Mouse (Mus musculus) liver, embryonic 11.5 days (tissue): Measurements from ENCODE around the gene 3110009E18Rik. TPM values are rescaled to one million over a fixed set of nuclear protein-coding genes. Genes with fewer than 3 reads are reported as not detected.

ENCODE experiments used
- ATAC-seq: fragments of 200-750 bp; cut with Nextera tagmentation; replicated peaks from 2 replicates; pipeline ENCODE4 v1.8.0; 2017; ENCODE audit warnings: moderate number of reproducible peaks, mild to moderate bottlenecking, moderate TSS enrichment, moderate library complexity; ENCODE audit not compliant: low FRiP score
- DNase-seq: peaks from one replicate; pipeline ENCODE4 v3.0.0-alpha.2; 2017; ENCODE audit warnings: low spot score
- H3K27ac ChIP-seq: fragments of 300-500 bp; sonication (generic); 2 replicates; pipeline ENCODE4 v1.5.1; 2014; ENCODE audit warnings: mild to moderate bottlenecking, low read depth, low read length, control low read depth
- H3K27me3 ChIP-seq: fragments of 300-500 bp; sonication (generic); replicated peaks from 2 replicates; pipeline ENCODE4 v1.6.1; 2014; ENCODE audit warnings: low read length, mixed read lengths; ENCODE audit not compliant: control insufficient read depth, insufficient read depth
- H3K36me3 ChIP-seq: fragments of 300-500 bp; sonication (generic); 2 replicates; pipeline ENCODE4 v1.6.1; 2014; ENCODE audit warnings: mild to moderate bottlenecking, low read length, moderate library complexity, mixed read lengths; ENCODE audit not compliant: control insufficient read depth, insufficient read depth
- H3K4me1 ChIP-seq: fragments of 300-500 bp; sonication (generic); replicated peaks from 2 replicates; pipeline ENCODE4 v1.6.1; 2014; ENCODE audit warnings: low read length, mixed read lengths; ENCODE audit not compliant: control insufficient read depth, insufficient read depth
- H3K4me2 ChIP-seq: fragments of 300-500 bp; sonication (generic); 2 replicates; pipeline ENCODE4 v1.6.1; 2014; ENCODE audit warnings: mild to moderate bottlenecking, control low read depth, moderate library complexity
- H3K4me3 ChIP-seq: fragments of 300-500 bp; sonication (generic); 2 replicates; pipeline ENCODE4 v1.5.1; 2014; ENCODE audit warnings: low read depth, low read length, control low read depth
- H3K9ac ChIP-seq: fragments of 300-500 bp; sonication (generic); 2 replicates; pipeline ENCODE4 v1.6.1; 2014; ENCODE audit warnings: low read depth, low read length, control low read depth
- H3K9me3 ChIP-seq: fragments of 300-500 bp; sonication (generic); 2 replicates; pipeline ENCODE4 v1.6.1; 2016; ENCODE audit warnings: low read length, inconsistent platforms, mixed read lengths; ENCODE audit not compliant: control insufficient read depth
- WGBS: fragments of 180-500 bp; shearing (Covaris S2); extraction: QIAGEN DNeasy Blood & Tissue Kit; methylation state at CpG from one replicate; pipeline ENCODE4 v1.1.7; 2014; 5-methylcytosine and 5-hydroxymethylcytosine counted together
- polyA plus RNA-seq: library from polyadenylated mRNA; unstranded; fragments of >200 nt; fragmentation: Nextera tagmentation; extraction: Ambion mirVana; gene quantifications from 2 replicates; pipeline ENCODE4 v1.2.1, GENCODE M21; 2014

The 3110009E18Rik gene
- polyA plus RNA-seq, 1 experiment from 2014 or later: 23.5 TPM

- H3K4me3 ChIP-seq: no peak overlapping the region
- no peak overlapping the region for H3K4me2 ChIP-seq
- whole genome bisulfite sequencing: 88% methylated on average over 9 of the region's 9 CpGs
- peaks cover 6% of the 10 kb centered on the region; the same call in 1 of the 2 replicates for H3K9me3 ChIP-seq
- peaks cover 29% of the 10 kb centered on the region for H3K36me3 ChIP-seq
- no peaks in the 10 kb centered on the region for H3K27me3 ChIP-seq
- DNase-seq (no peak), ATAC-seq (no peak)
- H3K27ac ChIP-seq: no peak overlapping the region
- H3K9ac ChIP-seq: no peak overlapping the region
- peaks cover 17% of the 10 kb centered on the region for H3K4me1 ChIP-seq
These were observed 5.3 kb upstream of the 3110009E18Rik start for GRCm38 (mm10) chr1:120115671-120116081.

- DNase-seq: no peak
- no peak overlapping the region for H3K9ac ChIP-seq
- no peak overlapping the region for H3K4me3 ChIP-seq
- 93% methylated on average over 11 of the region's 11 CpGs for WGBS
- peaks cover 29% of the 10 kb centered on the region for H3K36me3 ChIP-seq
- peaks cover 17% of the 10 kb centered on the region for H3K4me1 ChIP-seq
- no peak overlapping the region for H3K4me2 ChIP-seq
- no peak overlapping the region for H3K27ac ChIP-seq
- H3K27me3 ChIP-seq: no peaks in the 10 kb centered on the region
- ATAC-seq: no peak
- peaks cover 6% of the 10 kb centered on the region; the same call in 1 of the 2 replicates for H3K9me3 ChIP-seq
These were observed 4.9 kb upstream of the 3110009E18Rik start for GRCm38 (mm10) chr1:120116106-120116505.

GRCm38 (mm10) chr1:120118854-120119253 is 2.1 kb upstream of the 3110009E18Rik start:
- Histone ChIP-seq H3K4me3 (no peak overlapping the region), H3K27me3 (no peaks in the 10 kb centered on the region), H3K9me3 (peaks cover 6% of the 10 kb centered on the region; the same call in 1 of the 2 replicates), H3K4me1 (peaks cover 14% of the 10 kb centered on the region), H3K9ac (0 out of 2 replicates have a peak overlapping the region, but pooled peaks have one; percentile 2), H3K36me3 (peaks cover 25% of the 10 kb centered on the region), H3K27ac (no peak overlapping the region), H3K4me2 (peak overlapping the region; percentile 91; the same call in 1 of the 2 replicates)
- DNase-seq: no peak
- no peak for ATAC-seq
- WGBS: 95% methylated on average over 2 of the region's 2 CpGs

GRCm38 (mm10) chr1:120119389-120119788 is 1.6 kb upstream of the 3110009E18Rik start:
- Histone ChIP-seq H3K9ac (peak overlapping the region; percentile 32; the same call in 1 of the 2 replicates), H3K4me2 (peak overlapping the region; percentile 91), H3K4me3 (peak overlapping the region; percentile 67), H3K4me1 (peaks cover 14% of the 10 kb centered on the region), H3K9me3 (peaks cover 6% of the 10 kb centered on the region; the same call in 1 of the 2 replicates), H3K27me3 (no peaks in the 10 kb centered on the region), H3K27ac (peak overlapping the region; percentile 76; the same call in 1 of the 2 replicates), H3K36me3 (peaks cover 19% of the 10 kb centered on the region)
- WGBS: 88% methylated on average over 4 of the region's 4 CpGs
- DNase-seq: no peak
- ATAC-seq: no peak

- H3K4me2 ChIP-seq: peak overlapping the region; percentile 91
- peaks cover 14% of the 10 kb centered on the region for H3K4me1 ChIP-seq
- DNase-seq: peak; percentile 57
- H3K36me3 ChIP-seq: peaks cover 10% of the 10 kb centered on the region
- peak; percentile 74 for ATAC-seq
- WGBS: 6% methylated on average over 24 of the region's 24 CpGs
- H3K4me3 ChIP-seq: peak overlapping the region; percentile 67
- H3K27ac ChIP-seq: peak overlapping the region; percentile 76
- peak overlapping the region; percentile 73 for H3K9ac ChIP-seq
- no peaks in the 10 kb centered on the region for H3K27me3 ChIP-seq
- no peaks in the 10 kb centered on the region for H3K9me3 ChIP-seq
These were observed 632 bp upstream of the 3110009E18Rik start for GRCm38 (mm10) chr1:120120141-120120968.

- Histone ChIP-seq H3K9me3 (no peaks in the 10 kb centered on the region), H3K4me1 (peaks cover 14% of the 10 kb centered on the region), H3K27me3 (no peaks in the 10 kb centered on the region), H3K36me3 (no peaks in the 10 kb centered on the region; the same call in 1 of the 2 replicates), H3K4me2 (peak overlapping the region; percentile 67), H3K4me3 (peak overlapping the region; percentile 67), H3K27ac (peak overlapping the region; percentile 62; the same call in 1 of the 2 replicates), H3K9ac (peak overlapping the region; percentile 72)
- 72% methylated on average over 9 of the region's 9 CpGs for WGBS
- DNase-seq (no peak), ATAC-seq (no peak)
These were observed 1.0 kb downstream of the 3110009E18Rik start for GRCm38 (mm10) chr1:120121930-120122530.

GRCm38 (mm10) chr1:120122634-120123383 is 1.8 kb downstream of the 3110009E18Rik start:
- Histone ChIP-seq H3K36me3 (no peaks in the 10 kb centered on the region; the same call in 1 of the 2 replicates), H3K9me3 (no peaks in the 10 kb centered on the region), H3K9ac (no peak overlapping the region), H3K27ac (no peak overlapping the region), H3K4me3 (no peak overlapping the region), H3K4me1 (peaks cover 14% of the 10 kb centered on the region), H3K27me3 (no peaks in the 10 kb centered on the region), H3K4me2 (peak overlapping the region; percentile 67; the same call in 1 of the 2 replicates)
- ATAC-seq (no peak), DNase-seq (no peak)
- 74% methylated on average over 8 of the region's 8 CpGs for WGBS

GRCm38 (mm10) chr1:120124839-120125238 is 3.9 kb downstream of the 3110009E18Rik start:
- no peak overlapping the region for H3K4me2 ChIP-seq
- no peak overlapping the region for H3K4me3 ChIP-seq
- peaks cover 7% of the 10 kb centered on the region for H3K4me1 ChIP-seq
- H3K9me3 ChIP-seq: no peaks in the 10 kb centered on the region
- no peak for DNase-seq
- no peak overlapping the region for H3K9ac ChIP-seq
- H3K27me3 ChIP-seq: no peaks in the 10 kb centered on the region
- H3K27ac ChIP-seq: no peak overlapping the region
- no peak for ATAC-seq
- WGBS: 66% methylated on average over 4 of the region's 4 CpGs
- H3K36me3 ChIP-seq: no peaks in the 10 kb centered on the region
